Mouse (Mus musculus) heart, postnatal 0 days (tissue): ENCODE results near the gene Agt. TPM values are rescaled to one million over a fixed set of nuclear protein-coding genes. Genes with fewer than 3 reads are reported as not detected.

Source experiments
- ATAC-seq: fragments of 200-750 bp; cut with Nextera tagmentation; 2 replicates; pipeline ENCODE4 v1.8.0; 2017; ENCODE audit warnings: low read depth, moderate number of reproducible peaks, moderate library complexity; ENCODE audit not compliant: insufficient read depth
- DNase-seq: peaks from one replicate; pipeline ENCODE4 v3.0.0-alpha.2; 2016; ENCODE audit warnings: low spot score
- H3K27ac ChIP-seq: fragments of 300-500 bp; sonication (generic); 2 replicates; pipeline ENCODE4 v1.5.1; 2014; ENCODE audit warnings: low read depth, mild to moderate bottlenecking
- H3K27me3 ChIP-seq: fragments of 300-500 bp; sonication (generic); 2 replicates; pipeline ENCODE4 v1.6.1; 2014; ENCODE audit warnings: low read length, mixed read lengths; ENCODE audit not compliant: control insufficient read depth, insufficient read depth
- H3K36me3 ChIP-seq: fragments of 300-500 bp; sonication (generic); replicated peaks from 2 replicates; pipeline ENCODE4 v1.6.1; 2014; ENCODE audit warnings: low read length, mixed read lengths; ENCODE audit not compliant: control insufficient read depth, insufficient read depth
- H3K4me1 ChIP-seq: fragments of 300-500 bp; sonication (generic); 2 replicates; pipeline ENCODE4 v1.6.1; 2014; ENCODE audit warnings: antibody characterized with exemption; ENCODE audit not compliant: control insufficient read depth, insufficient read depth
- H3K4me2 ChIP-seq: fragments of 300-500 bp; sonication (generic); 2 replicates; pipeline ENCODE4 v1.6.1; 2014; ENCODE audit warnings: low read depth, mild to moderate bottlenecking, low read length, moderate library complexity
- H3K4me3 ChIP-seq: fragments of 300-500 bp; sonication (generic); 2 replicates; pipeline ENCODE4 v1.5.1; 2014; ENCODE audit warnings: low read depth, low read length
- H3K9ac ChIP-seq: fragments of 300-500 bp; sonication (generic); replicated peaks from 2 replicates; pipeline ENCODE4 v1.6.1; 2014; ENCODE audit warnings: low read depth, low read length, mixed read lengths
- H3K9me3 ChIP-seq: fragments of 300-500 bp; sonication (generic); replicated peaks from 2 replicates; pipeline ENCODE4 v1.6.1; 2016; ENCODE audit warnings: low read length; ENCODE audit not compliant: control insufficient read depth
- CTCF ChIP-seq: IDR thresholded peaks from 2 replicates; pipeline ENCODE4 v1.5.1; 2016; ENCODE audit warnings: antibody characterized with exemption, control low read depth, low read depth
- EP300 ChIP-seq: IDR thresholded peaks from 2 replicates; pipeline ENCODE4 v1.6.1; 2016; ENCODE audit warnings: antibody characterized with exemption, low read depth
- WGBS: fragments of 180-500 bp; shearing (Covaris S2); extraction: QIAGEN DNeasy Blood & Tissue Kit; methylation state at CpG from one replicate; pipeline ENCODE4 v1.1.7; 2014; 5-methylcytosine and 5-hydroxymethylcytosine counted together
- polyA plus RNA-seq: library from polyadenylated mRNA; unstranded; fragments of >200 nt; fragmentation: Nextera tagmentation; extraction: Ambion mirVana; gene quantifications from 2 replicates; pipeline ENCODE4 v1.2.1, GENCODE M21; 2015
- total RNA-seq: library from RNA; depleted of rRNA; stranded (reverse); fragments of >200 nt; gene quantifications from 2 replicates; pipeline ENCODE4 v1.2.3, GENCODE M21; 2014; ENCODE audit warnings: low replicate concordance; rRNA removed

Agt gene
- total and polyA plus RNA-seq, 2 experiments from 2014 or later, result 5.5 to 20.8 TPM

DNA sequence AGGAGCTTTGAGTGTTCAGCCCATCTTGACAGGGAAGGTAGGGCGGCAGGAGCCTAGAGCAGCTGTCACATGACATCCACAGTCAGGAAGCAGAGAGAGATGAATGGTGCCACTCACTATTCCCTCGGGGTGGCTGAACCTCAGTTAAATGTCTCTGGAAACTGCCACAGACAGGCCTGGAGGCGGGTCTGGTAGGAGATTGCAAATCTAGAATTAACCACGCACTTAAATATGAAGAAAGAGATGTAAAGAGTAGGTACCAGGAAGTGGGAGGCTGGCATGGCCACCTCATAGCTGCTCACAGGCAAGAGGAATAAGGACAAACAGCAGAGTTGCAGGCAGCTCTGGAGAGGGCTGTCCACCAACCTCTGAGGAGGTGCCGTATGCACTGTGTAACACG is 52.4 kb downstream of the Agt start:
- WGBS, result 55% methylated on average over 6 of the region's 6 CpGs
- no peak overlapping the region for H3K27ac ChIP-seq
- no peak overlapping the region for H3K9ac ChIP-seq
- DNase-seq (no peak), ATAC-seq (no peak)
- peaks cover 11% of the 10 kb centered on the region for H3K4me1 ChIP-seq
- no peak overlapping the region for H3K4me3 ChIP-seq
- no peaks in the 10 kb centered on the region for H3K9me3 ChIP-seq
- H3K4me2 ChIP-seq, result no peak overlapping the region
- no peaks in the 10 kb centered on the region for H3K36me3 ChIP-seq
- 0 out of 2 replicates have a peak, but pooled peaks cover 5% of the 10 kb centered on the region for H3K27me3 ChIP-seq
- TF ChIP-seq EP300 (no peak), CTCF (no peak)

DNA sequence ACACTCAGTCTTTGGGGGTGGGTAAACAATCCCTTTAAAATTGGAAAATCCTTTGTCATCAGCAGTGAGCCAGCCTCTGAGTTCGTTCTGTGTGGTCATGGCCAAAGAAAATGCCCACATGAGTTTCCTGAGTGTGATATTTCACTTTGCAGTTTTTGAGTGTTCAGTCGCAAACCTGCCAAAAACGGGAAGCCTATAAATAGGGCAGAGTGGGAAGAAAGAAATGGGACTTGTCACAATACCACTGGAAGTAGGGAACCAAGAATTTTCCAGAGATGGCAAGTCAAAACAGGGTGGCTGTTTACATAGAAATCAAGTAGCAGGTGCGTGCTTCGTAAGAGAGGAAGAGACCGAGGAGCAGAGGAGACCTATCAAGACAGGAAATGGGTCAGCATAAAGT is 53.0 kb downstream of the Agt start:
- Histone ChIP-seq H3K4me3 (no peak overlapping the region), H3K27ac (no peak overlapping the region), H3K4me1 (peaks cover 5% of the 10 kb centered on the region), H3K36me3 (no peaks in the 10 kb centered on the region), H3K9me3 (no peaks in the 10 kb centered on the region), H3K9ac (no peak overlapping the region), H3K27me3 (0 out of 2 replicates have a peak, but pooled peaks cover 5% of the 10 kb centered on the region), H3K4me2 (no peak overlapping the region)
- no peak for TF ChIP-seq EP300
- DNase-seq, result no peak
- 52% methylated on average over 6 of the region's 6 CpGs for WGBS
- ATAC-seq, result no peak

- DNase-seq (no peak), ATAC-seq (no peak)
- Histone ChIP-seq H3K4me1 (no peaks in the 10 kb centered on the region), H3K27ac (no peak overlapping the region), H3K4me3 (no peak overlapping the region), H3K4me2 (no peak overlapping the region), H3K36me3 (no peaks in the 10 kb centered on the region), H3K9ac (no peak overlapping the region), H3K27me3 (0 out of 2 replicates have a peak, but pooled peaks cover 5% of the 10 kb centered on the region), H3K9me3 (no peaks in the 10 kb centered on the region)
- TF ChIP-seq CTCF (no peak), EP300 (no peak)
- 52% methylated on average over 3 of the region's 3 CpGs for WGBS
These were observed 53.5 kb downstream of the Agt start for GRCm38 (mm10) chr8:124516039-124516438.

DNA sequence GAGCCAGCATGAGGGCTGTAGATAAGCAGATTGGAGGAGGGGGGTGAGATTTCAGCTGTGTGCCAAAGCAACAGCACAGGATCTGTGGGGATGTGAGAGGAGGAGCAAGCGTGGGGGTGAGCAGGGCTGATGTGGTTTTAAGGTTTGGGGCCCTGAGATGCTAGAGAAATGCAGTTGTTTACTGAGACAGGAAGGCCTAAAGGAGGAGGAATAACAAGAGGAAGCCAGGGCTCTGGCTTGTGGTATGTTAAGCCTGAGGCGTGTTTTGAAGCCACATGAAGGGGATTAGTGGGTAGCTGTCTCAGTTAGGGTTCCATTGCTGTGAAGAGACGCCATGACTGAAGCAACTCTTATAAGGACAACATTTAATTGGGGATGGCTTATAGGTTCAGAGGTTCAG is 60.4 kb downstream of the Agt start:
- Histone ChIP-seq H3K4me3 (no peak overlapping the region), H3K27ac (no peak overlapping the region), H3K4me1 (no peaks in the 10 kb centered on the region), H3K36me3 (no peaks in the 10 kb centered on the region), H3K9ac (no peak overlapping the region), H3K4me2 (no peak overlapping the region), H3K9me3 (no peaks in the 10 kb centered on the region), H3K27me3 (no peaks in the 10 kb centered on the region)
- WGBS, result 63% methylated on average over 3 of the region's 3 CpGs
- ATAC-seq (no peak), DNase-seq (no peak)
- TF ChIP-seq EP300, result no peak
- no peak for TF ChIP-seq CTCF

GRCm38 (mm10) chr8:124508321-124508695 is 61.2 kb downstream of the Agt start:
- H3K4me1 ChIP-seq, result no peaks in the 10 kb centered on the region
- H3K27ac ChIP-seq, result no peak overlapping the region
- ATAC-seq, result no peak
- H3K4me2 ChIP-seq, result no peak overlapping the region
- H3K4me3 ChIP-seq, result no peak overlapping the region
- peaks cover 6% of the 10 kb centered on the region for H3K9me3 ChIP-seq
- H3K27me3 ChIP-seq, result no peaks in the 10 kb centered on the region
- 63% methylated on average over 6 of the region's 6 CpGs for WGBS
- no peak overlapping the region for H3K9ac ChIP-seq
- no peak for DNase-seq
- H3K36me3 ChIP-seq, result no peaks in the 10 kb centered on the region
- no peak for TF ChIP-seq CTCF

DNA sequence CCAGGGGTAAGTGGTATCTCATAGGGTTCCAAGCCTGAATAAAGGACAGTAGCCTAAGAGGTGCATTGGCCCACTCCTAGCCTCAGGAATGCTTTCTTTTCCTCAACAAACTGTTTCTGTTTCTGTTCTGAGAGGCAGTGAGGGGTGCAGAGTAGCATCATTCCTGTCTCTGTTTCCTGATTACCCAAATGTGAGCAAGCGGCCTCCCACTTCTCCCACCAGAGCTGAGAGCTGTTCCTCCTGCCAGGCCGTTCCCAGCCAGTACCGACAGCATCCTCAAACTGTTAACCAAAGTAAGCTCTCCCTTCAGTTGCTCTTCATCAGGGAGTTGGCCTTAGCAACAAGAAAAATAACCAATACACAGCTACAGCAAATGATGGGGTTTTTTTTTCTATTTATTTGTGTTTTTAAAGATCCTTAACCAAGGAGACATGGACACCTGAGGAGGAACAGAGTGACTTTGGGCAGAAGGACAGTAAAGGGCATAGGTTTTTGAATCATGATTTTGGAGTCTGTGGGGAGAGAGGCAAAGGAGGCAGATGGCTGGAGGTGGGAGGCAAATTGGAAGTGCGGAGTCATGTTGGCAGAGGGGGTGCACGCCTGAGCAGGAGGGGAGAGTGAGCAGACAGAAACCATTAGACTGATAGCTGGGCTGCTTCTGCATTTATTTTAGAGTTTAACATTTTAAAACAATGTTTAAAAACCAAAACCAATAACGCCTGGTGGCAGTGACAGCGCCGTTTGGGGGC is 61.8 kb downstream of the Agt start:
- Histone ChIP-seq H3K4me3 (no peak overlapping the region), H3K9ac (no peak overlapping the region), H3K9me3 (peaks cover 8% of the 10 kb centered on the region), H3K27me3 (no peaks in the 10 kb centered on the region), H3K4me1 (no peaks in the 10 kb centered on the region), H3K4me2 (no peak overlapping the region), H3K27ac (no peak overlapping the region), H3K36me3 (no peaks in the 10 kb centered on the region)
- 64% methylated on average over 8 of the region's 8 CpGs for WGBS
- ATAC-seq (no peak), DNase-seq (no peak)
- TF ChIP-seq CTCF, result no peak
- no peak for TF ChIP-seq EP300

Other genes starting within 250 kb of the Agt start
- 1.7 and 3.5 TPM in 2 replicates for gene Pgbd5, start 130.0 kb downstream of the Agt start, total RNA-seq
- gene Pgbd5, start 130.0 kb downstream of the Agt start, polyA plus RNA-seq, result 0.80 and 0.97 TPM in 2 replicates
- 30.3 and 62.9 TPM in 2 replicates for gene Cog2, start 48.9 kb downstream of the Agt start, total RNA-seq
- 16.7 and 17.2 TPM in 2 replicates for gene Cog2, start 48.9 kb downstream of the Agt start, polyA plus RNA-seq
- not detected in 2 replicates for gene Capn9, start 6.4 kb upstream of the Agt start, total RNA-seq
- 0.26 and 0.33 TPM in 2 replicates for gene Capn9, start 6.4 kb upstream of the Agt start, polyA plus RNA-seq
- 144 and 164 TPM in 2 replicates for gene 2310022B05Rik, start 93.7 kb upstream of the Agt start, total RNA-seq
- gene 2310022B05Rik, start 93.7 kb upstream of the Agt start, polyA plus RNA-seq, result 29.8 and 30.7 TPM in 2 replicates
- gene Ttc13, start 152.3 kb upstream of the Agt start, total RNA-seq, result 15.3 and 18.7 TPM in 2 replicates
- gene Ttc13, start 152.3 kb upstream of the Agt start, polyA plus RNA-seq, result 13.7 and 15.7 TPM in 2 replicates
- 10.5 and 10.7 TPM in 2 replicates for gene Arv1, start 152.4 kb upstream of the Agt start, total RNA-seq
- gene Arv1, start 152.4 kb upstream of the Agt start, polyA plus RNA-seq, result 8.9 and 11.0 TPM in 2 replicates
- gene Fam89a, start 182.1 kb upstream of the Agt start, total RNA-seq, result not detected in 2 replicates
- gene Fam89a, start 182.1 kb upstream of the Agt start, polyA plus RNA-seq, result 0.89 and 1.1 TPM in 2 replicates
- gene Trim67, start 223.4 kb upstream of the Agt start, total RNA-seq, result 0.04 and 0.08 TPM in 2 replicates
- 0.07 and 0.08 TPM in 2 replicates for gene Trim67, start 223.4 kb upstream of the Agt start, polyA plus RNA-seq